Mouse (Mus musculus): ENCODE data around the gene Chga. TPM values are rescaled to one million over a fixed set of nuclear protein-coding genes. Genes with fewer than 3 reads are reported as not detected.

The Chga gene
- polyA plus RNA-seq, 1 experiment from 2014 or later: 23.5 TPM

DNA sequence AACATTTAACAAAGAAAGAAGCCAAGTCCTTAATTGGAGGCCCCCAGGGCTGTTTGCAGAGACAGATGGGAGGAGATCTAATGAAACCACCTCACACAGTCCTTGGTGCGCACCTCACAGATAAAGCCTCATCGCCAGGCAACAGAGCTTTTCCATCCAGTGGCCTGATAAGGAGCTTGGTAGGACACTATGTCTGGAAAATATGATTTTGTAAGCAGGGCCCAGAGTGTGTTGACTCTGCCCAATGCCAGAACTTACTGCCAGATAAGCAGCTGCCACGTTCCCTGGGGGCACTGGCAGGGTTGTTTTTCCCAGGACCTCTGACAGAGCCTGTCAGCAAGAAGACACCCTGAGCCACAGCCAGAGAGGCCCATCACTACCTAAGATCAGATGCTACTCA lies 3.6 kb upstream of the Chga start:
- 87% methylated on average over 3 of the region's 3 CpGs for WGBS

DNA sequence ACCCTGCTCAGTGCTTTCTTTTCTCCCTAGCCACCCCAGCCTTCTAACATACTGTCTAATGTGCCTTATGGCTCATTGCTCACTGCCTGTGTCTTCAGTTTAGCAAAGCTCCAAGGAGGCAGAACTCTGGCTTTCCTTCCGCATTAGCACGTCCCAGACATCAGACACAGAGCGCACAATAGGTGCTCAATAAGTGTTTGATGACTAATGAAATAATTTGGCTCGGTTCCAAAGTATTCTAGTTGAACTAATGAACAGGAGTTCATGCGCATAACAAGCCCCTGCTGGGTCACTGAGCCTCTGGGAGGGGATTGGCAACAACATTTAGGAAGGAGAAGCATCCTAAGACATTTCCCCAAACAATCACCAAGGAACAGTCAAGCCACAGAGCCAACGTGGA lies 2.8 kb upstream of the Chga start:
- Histone ChIP-seq H3K9ac (ENCODE audit: low read length) (no peak overlapping the region), H3K9me3 (ENCODE audit: control insufficient read depth, low read length) (no peaks in the 10 kb centered on the region), H3K36me3 (ENCODE audit: control insufficient read depth, insufficient read depth, low read length) (no peaks in the 10 kb centered on the region), H3K4me2 (no peak overlapping the region), H3K27ac (ENCODE audit: low read depth, low read length) (no peak overlapping the region), H3K4me3 (ENCODE audit: low read depth, low read length) (no peak overlapping the region), H3K4me1 (ENCODE audit: control insufficient read depth, insufficient read depth, low read length) (no peaks in the 10 kb centered on the region), H3K27me3 (ENCODE audit: control insufficient read depth, insufficient read depth, low read length) (peaks cover 4% of the 10 kb centered on the region; the same call in 1 of the 2 replicates)
- 72% methylated on average over 6 of the region's 6 CpGs for WGBS
- DNase-seq (ENCODE audit: low spot score, missing footprints): no peak
- ATAC-seq (ENCODE audit: low FRiP score): no peak

More for the DNA sequence above, 3.6 kb upstream of the Chga start:
- no peak for ATAC-seq (ENCODE audit: low FRiP score)
- Histone ChIP-seq H3K27ac (ENCODE audit: low read depth, low read length) (no peak overlapping the region), H3K9me3 (ENCODE audit: control insufficient read depth, low read length) (no peaks in the 10 kb centered on the region), H3K4me1 (ENCODE audit: control insufficient read depth, insufficient read depth, low read length) (no peaks in the 10 kb centered on the region), H3K9ac (ENCODE audit: low read length) (no peak overlapping the region), H3K36me3 (ENCODE audit: control insufficient read depth, insufficient read depth, low read length) (no peaks in the 10 kb centered on the region), H3K4me2 (no peak overlapping the region), H3K27me3 (ENCODE audit: control insufficient read depth, insufficient read depth, low read length) (peaks cover 4% of the 10 kb centered on the region; the same call in 1 of the 2 replicates), H3K4me3 (ENCODE audit: low read depth, low read length) (no peak overlapping the region)
- DNase-seq (ENCODE audit: low spot score, missing footprints): no peak

DNA sequence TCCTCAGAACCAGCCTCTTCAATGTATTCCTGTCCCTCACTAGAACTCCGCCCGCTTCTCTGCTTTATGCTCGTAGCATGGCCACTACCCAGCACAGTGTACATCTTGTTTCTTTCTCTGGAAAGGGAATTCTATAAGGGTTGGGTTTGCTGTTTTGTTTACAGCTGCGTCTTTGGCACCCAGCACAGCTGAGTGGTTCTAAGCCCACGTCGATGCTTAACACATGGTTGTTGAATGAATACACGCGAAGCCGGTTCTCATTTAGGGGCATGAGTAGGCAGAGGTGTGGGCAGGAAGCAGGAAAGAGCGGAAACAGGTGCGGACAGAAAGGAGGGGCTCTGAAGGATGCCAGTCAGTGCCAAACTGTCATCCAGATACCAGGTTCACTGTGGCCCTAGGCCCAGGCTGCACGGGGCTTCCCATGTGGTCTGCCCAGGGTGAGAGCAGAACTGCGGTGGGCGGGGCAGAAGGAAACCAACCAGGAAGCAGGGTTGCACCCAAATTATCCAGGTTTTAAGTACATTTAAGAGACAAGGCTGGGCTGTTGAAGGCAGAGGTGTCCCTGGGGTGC lies 979 bp upstream of the Chga start:
- Histone ChIP-seq H3K27ac (ENCODE audit: low read depth, low read length) (no peak overlapping the region), H3K4me3 (ENCODE audit: low read depth, low read length) (no peak overlapping the region), H3K4me2 (peak overlapping the region; percentile 43; the same call in 1 of the 2 replicates), H3K9me3 (ENCODE audit: control insufficient read depth, low read length) (no peaks in the 10 kb centered on the region), H3K9ac (ENCODE audit: low read length) (no peak overlapping the region), H3K27me3 (ENCODE audit: control insufficient read depth, insufficient read depth, low read length) (peaks cover 4% of the 10 kb centered on the region), H3K4me1 (ENCODE audit: control insufficient read depth, insufficient read depth, low read length) (no peaks in the 10 kb centered on the region), H3K36me3 (ENCODE audit: control insufficient read depth, insufficient read depth, low read length) (no peaks in the 10 kb centered on the region)
- ATAC-seq (ENCODE audit: low FRiP score): 0 out of 2 replicates have a peak, but pooled peaks have one; percentile 1
- DNase-seq (ENCODE audit: low spot score, missing footprints): no peak
- WGBS: 80% methylated on average over 14 of the region's 14 CpGs

DNA sequence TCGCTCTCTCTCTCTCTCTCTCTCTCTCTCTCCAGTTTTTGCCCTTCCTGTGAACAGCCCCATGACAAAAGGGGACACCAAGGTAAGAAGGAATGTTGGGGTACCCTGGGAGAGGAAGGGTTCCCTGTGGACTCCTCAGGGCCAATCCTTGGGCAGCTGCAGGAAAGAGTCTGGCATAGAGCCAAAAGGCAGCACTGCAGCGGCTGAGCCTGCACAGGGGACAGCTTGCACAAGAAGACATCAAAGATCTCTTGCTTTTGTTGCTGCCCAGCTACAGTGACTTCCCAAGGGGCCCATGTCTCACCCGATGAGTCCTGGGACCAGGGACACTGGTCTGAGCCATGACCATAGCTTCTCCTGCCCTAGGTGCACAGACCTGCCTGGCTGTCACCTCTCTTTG lies 1.1 kb downstream of the Chga start:
- ATAC-seq (ENCODE audit: low FRiP score): no peak
- DNase-seq (ENCODE audit: low spot score, missing footprints): no peak
- Histone ChIP-seq H3K27me3 (ENCODE audit: control insufficient read depth, insufficient read depth, low read length) (peaks cover 4% of the 10 kb centered on the region), H3K9ac (ENCODE audit: low read length) (no peak overlapping the region), H3K36me3 (ENCODE audit: control insufficient read depth, insufficient read depth, low read length) (no peaks in the 10 kb centered on the region), H3K4me2 (no peak overlapping the region; the same call in 1 of the 2 replicates), H3K9me3 (ENCODE audit: control insufficient read depth, low read length) (no peaks in the 10 kb centered on the region), H3K4me1 (ENCODE audit: control insufficient read depth, insufficient read depth, low read length) (no peaks in the 10 kb centered on the region), H3K4me3 (ENCODE audit: low read depth, low read length) (no peak overlapping the region), H3K27ac (ENCODE audit: low read depth, low read length) (no peak overlapping the region)
- WGBS: 80% methylated on average over 3 of the region's 3 CpGs

DNA sequence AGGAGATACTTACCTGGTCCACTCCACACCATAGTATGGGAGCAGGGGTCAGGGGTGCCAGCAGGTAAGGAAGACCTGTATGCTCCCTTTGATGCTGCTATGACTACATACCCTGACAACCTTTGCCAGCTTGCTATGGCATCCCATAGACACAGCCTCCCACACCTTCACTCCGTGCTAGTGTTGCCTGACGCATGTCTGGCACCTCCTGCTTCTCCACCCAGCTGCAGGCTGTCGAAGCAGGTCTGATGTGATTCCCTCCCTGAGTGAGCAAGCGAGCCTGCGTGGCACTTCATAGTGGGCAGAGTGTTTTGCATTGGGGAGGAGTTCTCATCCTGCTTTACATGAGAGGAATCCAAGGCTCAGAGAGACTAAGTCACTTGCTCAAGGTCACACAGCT lies 2.6 kb downstream of the Chga start:
- H3K4me2 ChIP-seq: no peak overlapping the region
- no peak overlapping the region for H3K27ac ChIP-seq (ENCODE audit: low read depth, low read length)
- peak; percentile 17 for DNase-seq (ENCODE audit: low spot score, missing footprints)
- no peak overlapping the region for H3K9ac ChIP-seq (ENCODE audit: low read length)
- H3K4me3 ChIP-seq (ENCODE audit: low read depth, low read length): no peak overlapping the region
- no peaks in the 10 kb centered on the region for H3K4me1 ChIP-seq (ENCODE audit: control insufficient read depth, insufficient read depth, low read length)
- H3K36me3 ChIP-seq (ENCODE audit: control insufficient read depth, insufficient read depth, low read length): no peaks in the 10 kb centered on the region
- peaks cover 4% of the 10 kb centered on the region for H3K27me3 ChIP-seq (ENCODE audit: control insufficient read depth, insufficient read depth, low read length)
- 86% methylated on average over 5 of the region's 5 CpGs for WGBS
- no peak for ATAC-seq (ENCODE audit: low FRiP score)
- no peaks in the 10 kb centered on the region for H3K9me3 ChIP-seq (ENCODE audit: control insufficient read depth, low read length)

DNA sequence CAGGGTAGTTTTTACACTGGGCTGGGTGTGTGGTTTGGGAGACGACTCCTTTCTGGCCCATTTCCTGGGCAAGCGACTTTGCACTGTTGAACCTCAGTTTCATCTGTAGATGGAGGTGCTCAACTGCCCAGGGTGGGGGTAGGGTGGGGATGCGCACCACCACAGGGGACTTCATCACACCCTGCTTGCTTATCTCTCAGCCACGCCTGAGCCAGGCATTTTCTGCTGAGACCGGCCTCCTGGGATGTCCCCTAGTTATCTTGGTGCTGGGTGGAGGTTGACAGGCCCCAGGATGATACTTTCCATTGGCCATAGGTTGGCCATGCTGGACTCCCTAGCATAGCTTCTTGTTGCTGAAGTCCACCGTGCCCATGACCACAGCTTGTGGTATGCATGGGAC lies 10.3 kb downstream of the Chga start:
- Histone ChIP-seq H3K9me3 (ENCODE audit: control insufficient read depth, low read length) (no peaks in the 10 kb centered on the region), H3K27me3 (ENCODE audit: control insufficient read depth, insufficient read depth, low read length) (no peaks in the 10 kb centered on the region), H3K4me3 (ENCODE audit: low read depth, low read length) (no peak overlapping the region), H3K4me1 (ENCODE audit: control insufficient read depth, insufficient read depth, low read length) (no peaks in the 10 kb centered on the region), H3K27ac (ENCODE audit: low read depth, low read length) (no peak overlapping the region), H3K4me2 (no peak overlapping the region), H3K36me3 (ENCODE audit: control insufficient read depth, insufficient read depth, low read length) (no peaks in the 10 kb centered on the region), H3K9ac (ENCODE audit: low read length) (no peak overlapping the region)
- ATAC-seq (ENCODE audit: low FRiP score) (no peak), DNase-seq (ENCODE audit: low spot score, missing footprints) (no peak)
- 85% methylated on average over 6 of the region's 6 CpGs for WGBS

DNA sequence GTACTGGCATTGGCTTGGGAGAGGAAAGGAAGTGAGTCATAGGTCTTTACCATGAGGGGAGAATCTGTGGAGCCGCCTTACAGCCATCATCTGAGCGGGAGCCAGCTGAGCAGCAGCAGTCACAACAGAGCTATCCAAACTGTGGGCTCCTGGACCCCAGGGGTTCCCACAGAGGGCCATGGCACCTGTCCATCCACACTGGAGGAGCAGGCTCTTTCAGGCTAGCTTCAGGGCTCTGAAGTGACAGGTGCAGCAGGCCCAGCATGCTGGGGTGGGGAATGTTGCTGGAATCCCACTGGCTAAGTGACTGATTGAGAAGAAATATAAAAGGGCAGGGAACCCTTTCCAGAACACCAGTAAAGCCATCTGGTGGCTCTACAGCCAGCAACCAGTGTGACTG lies 12.2 kb downstream of the Chga start:
- H3K27me3 ChIP-seq (ENCODE audit: control insufficient read depth, insufficient read depth, low read length): no peaks in the 10 kb centered on the region
- H3K27ac ChIP-seq (ENCODE audit: low read depth, low read length): no peak overlapping the region
- 77% methylated on average over 2 of the region's 2 CpGs for WGBS
- H3K9ac ChIP-seq (ENCODE audit: low read length): no peak overlapping the region
- no peaks in the 10 kb centered on the region for H3K4me1 ChIP-seq (ENCODE audit: control insufficient read depth, insufficient read depth, low read length)
- DNase-seq (ENCODE audit: low spot score, missing footprints) (peak; percentile 66), ATAC-seq (ENCODE audit: low FRiP score) (no peak)
- H3K4me3 ChIP-seq (ENCODE audit: low read depth, low read length): no peak overlapping the region
- H3K4me2 ChIP-seq: no peak overlapping the region
- no peaks in the 10 kb centered on the region for H3K9me3 ChIP-seq (ENCODE audit: control insufficient read depth, low read length)
- H3K36me3 ChIP-seq (ENCODE audit: control insufficient read depth, insufficient read depth, low read length): no peaks in the 10 kb centered on the region

DNA sequence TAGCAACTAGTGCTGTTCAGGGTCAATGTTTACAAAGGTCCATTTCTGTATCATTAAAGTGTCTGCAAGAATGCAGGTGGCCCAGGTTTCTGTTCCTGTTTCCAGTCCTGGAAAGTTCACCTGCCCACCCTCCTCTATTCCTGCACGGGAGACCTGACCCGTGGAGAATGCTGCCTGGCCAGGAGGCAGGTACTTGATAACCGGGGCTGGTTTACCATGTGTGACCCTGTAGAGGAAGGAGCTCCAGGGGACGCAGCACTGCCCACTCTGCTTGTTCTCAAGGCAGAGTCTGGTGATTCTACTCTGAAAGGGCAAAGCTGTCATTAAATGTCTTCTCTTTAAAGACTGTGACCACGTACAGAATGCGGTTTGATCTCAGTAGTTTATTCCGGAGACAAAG lies 13.4 kb downstream of the Chga start:
- 87% methylated on average over 7 of the region's 7 CpGs for WGBS
- no peaks in the 10 kb centered on the region for H3K27me3 ChIP-seq (ENCODE audit: control insufficient read depth, insufficient read depth, low read length)
- no peak for ATAC-seq (ENCODE audit: low FRiP score)
- no peak overlapping the region for H3K4me3 ChIP-seq (ENCODE audit: low read depth, low read length)
- no peak overlapping the region for H3K4me2 ChIP-seq
- H3K36me3 ChIP-seq (ENCODE audit: control insufficient read depth, insufficient read depth, low read length): no peaks in the 10 kb centered on the region
- DNase-seq (ENCODE audit: low spot score, missing footprints): no peak
- H3K9ac ChIP-seq (ENCODE audit: low read length): no peak overlapping the region
- H3K4me1 ChIP-seq (ENCODE audit: control insufficient read depth, insufficient read depth, low read length): no peaks in the 10 kb centered on the region
- H3K27ac ChIP-seq (ENCODE audit: low read depth, low read length): no peak overlapping the region
- H3K9me3 ChIP-seq (ENCODE audit: control insufficient read depth, low read length): no peaks in the 10 kb centered on the region

DNA sequence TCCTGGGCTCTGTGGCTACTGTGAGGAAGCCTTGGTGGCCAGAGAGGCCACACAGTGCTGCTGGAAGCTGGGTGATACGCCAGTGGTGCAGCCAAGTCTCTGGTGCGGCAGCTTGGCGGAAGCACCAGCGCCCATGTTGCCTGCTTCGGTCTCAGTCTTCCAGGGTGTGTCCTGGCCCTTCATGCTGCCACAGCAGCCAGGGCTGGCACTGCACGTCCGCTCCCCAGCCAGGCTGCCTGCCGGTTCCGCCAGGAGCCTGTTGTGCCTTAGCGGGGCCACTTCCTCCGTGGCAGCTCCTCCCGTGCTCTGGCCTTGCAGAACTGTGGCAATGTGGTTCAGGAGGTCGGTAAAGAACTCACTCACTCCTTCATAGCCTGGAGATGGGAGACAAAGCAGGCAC lies 15.3 kb downstream of the Chga start:
- H3K4me2 ChIP-seq: no peak overlapping the region
- no peaks in the 10 kb centered on the region for H3K36me3 ChIP-seq (ENCODE audit: control insufficient read depth, insufficient read depth, low read length)
- no peak overlapping the region for H3K27ac ChIP-seq (ENCODE audit: low read depth, low read length)
- H3K4me3 ChIP-seq (ENCODE audit: low read depth, low read length): no peak overlapping the region
- no peaks in the 10 kb centered on the region for H3K4me1 ChIP-seq (ENCODE audit: control insufficient read depth, insufficient read depth, low read length)
- DNase-seq (ENCODE audit: low spot score, missing footprints) (peak; percentile 53), ATAC-seq (ENCODE audit: low FRiP score) (no peak)
- 90% methylated on average over 13 of the region's 13 CpGs for WGBS
- no peak overlapping the region for H3K9ac ChIP-seq (ENCODE audit: low read length)
- no peaks in the 10 kb centered on the region for H3K9me3 ChIP-seq (ENCODE audit: control insufficient read depth, low read length)
- no peaks in the 10 kb centered on the region for H3K27me3 ChIP-seq (ENCODE audit: control insufficient read depth, insufficient read depth, low read length)
